Mouse (Mus musculus): ENCODE data around the gene Mat1a. TPM values are rescaled to one million over a fixed set of nuclear protein-coding genes. Genes with fewer than 3 reads are reported as not detected.

Mat1a gene
- total and polyA plus RNA-seq, 3 experiments, result 0.11 TPM; not detected in 2

GRCm38 (mm10) chr14:41098726-41099125, 6.1 kb upstream of the Mat1a start:
- Histone ChIP-seq H3K9me3 (replicated peaks) (no peaks in the 10 kb centered on the region), H3K36me3 (replicated peaks) (no peaks in the 10 kb centered on the region), H3K4me3 (ENCODE audit: low read depth, low read length) (no peak overlapping the region), H3K27me3 (ENCODE audit: insufficient read depth, low read length) (no peaks in the 10 kb centered on the region), H3K4me1 (ENCODE audit: insufficient read depth, low read depth, low read length) (no peaks in the 10 kb centered on the region)
- TF ChIP-seq POLR2AphosphoS5 (IDR thresholded peaks at IDR 0.05; ENCODE audit: insufficient replicate concordance, low read depth, low read length) (no peak), CTCF (IDR thresholded peaks at IDR 0.05; ENCODE audit: low read depth, low read length) (no peak), TAL1 (conservative IDR thresholded peaks at IDR 0.05; ENCODE audit: low read depth, low read length) (no peak), GATA1 (IDR thresholded peaks at IDR 0.05; ENCODE audit: borderline replicate concordance, low read length) (no peak), GATA2 (IDR thresholded peaks at IDR 0.05; ENCODE audit: borderline replicate concordance, low read depth, low read length) (no peak)
- ATAC-seq (ENCODE audit: extremely low read depth, insufficient number of reproducible peaks, low FRiP score, poor library complexity, severe bottlenecking), result no peak
- no peak for DNase-seq (ENCODE audit: low spot score)

- Histone ChIP-seq H3K36me3 (replicated peaks) (no peaks in the 10 kb centered on the region), H3K4me1 (ENCODE audit: insufficient read depth, low read depth, low read length) (no peaks in the 10 kb centered on the region), H3K27me3 (ENCODE audit: insufficient read depth, low read length) (no peaks in the 10 kb centered on the region), H3K4me3 (ENCODE audit: low read depth, low read length) (no peak overlapping the region), H3K9me3 (replicated peaks) (no peaks in the 10 kb centered on the region)
- TF ChIP-seq POLR2AphosphoS5 (IDR thresholded peaks at IDR 0.05; ENCODE audit: insufficient replicate concordance, low read depth, low read length) (no peak), TAL1 (conservative IDR thresholded peaks at IDR 0.05; ENCODE audit: low read depth, low read length) (no peak), CTCF (IDR thresholded peaks at IDR 0.05; ENCODE audit: low read depth, low read length) (no peak), GATA1 (IDR thresholded peaks at IDR 0.05; ENCODE audit: borderline replicate concordance, low read length) (no peak), GATA2 (IDR thresholded peaks at IDR 0.05; ENCODE audit: borderline replicate concordance, low read depth, low read length) (no peak)
- ATAC-seq (ENCODE audit: extremely low read depth, insufficient number of reproducible peaks, low FRiP score, poor library complexity, severe bottlenecking), result no peak
- no peak for DNase-seq (ENCODE audit: low spot score)
These were observed 4.1 kb upstream of the Mat1a start for GRCm38 (mm10) chr14:41100712-41101111.

- H3K27me3 ChIP-seq (ENCODE audit: insufficient read depth, low read length), result no peaks in the 10 kb centered on the region
- H3K9me3 ChIP-seq (replicated peaks), result no peaks in the 10 kb centered on the region
- TF ChIP-seq POLR2AphosphoS5 (IDR thresholded peaks at IDR 0.05; ENCODE audit: insufficient replicate concordance, low read depth, low read length) (no peak), CTCF (IDR thresholded peaks at IDR 0.05; ENCODE audit: low read depth, low read length) (no peak), TAL1 (conservative IDR thresholded peaks at IDR 0.05; ENCODE audit: low read depth, low read length) (no peak), GATA2 (IDR thresholded peaks at IDR 0.05; ENCODE audit: borderline replicate concordance, low read depth, low read length) (no peak), GATA1 (IDR thresholded peaks at IDR 0.05; ENCODE audit: borderline replicate concordance, low read length) (no peak)
- H3K36me3 ChIP-seq (replicated peaks), result no peaks in the 10 kb centered on the region
- DNase-seq (ENCODE audit: low spot score), result no peak
- ATAC-seq (ENCODE audit: extremely low read depth, insufficient number of reproducible peaks, low FRiP score, poor library complexity, severe bottlenecking), result no peak
- H3K4me3 ChIP-seq (ENCODE audit: low read depth, low read length), result no peak overlapping the region
- no peaks in the 10 kb centered on the region for H3K4me1 ChIP-seq (ENCODE audit: insufficient read depth, low read depth, low read length)
These were observed 3.6 kb upstream of the Mat1a start for GRCm38 (mm10) chr14:41101242-41101641.

GRCm38 (mm10) chr14:41102269-41102668, 2.6 kb upstream of the Mat1a start:
- no peaks in the 10 kb centered on the region for H3K4me1 ChIP-seq (ENCODE audit: insufficient read depth, low read depth, low read length)
- H3K4me3 ChIP-seq (ENCODE audit: low read depth, low read length), result no peak overlapping the region
- TF ChIP-seq TAL1 (conservative IDR thresholded peaks at IDR 0.05; ENCODE audit: low read depth, low read length) (no peak), CTCF (IDR thresholded peaks at IDR 0.05; ENCODE audit: low read depth, low read length) (no peak), GATA2 (IDR thresholded peaks at IDR 0.05; ENCODE audit: borderline replicate concordance, low read depth, low read length) (no peak), POLR2AphosphoS5 (IDR thresholded peaks at IDR 0.05; ENCODE audit: insufficient replicate concordance, low read depth, low read length) (no peak), GATA1 (IDR thresholded peaks at IDR 0.05; ENCODE audit: borderline replicate concordance, low read length) (no peak)
- no peaks in the 10 kb centered on the region for H3K27me3 ChIP-seq (ENCODE audit: insufficient read depth, low read length)
- no peaks in the 10 kb centered on the region for H3K9me3 ChIP-seq (replicated peaks)
- H3K36me3 ChIP-seq (replicated peaks), result no peaks in the 10 kb centered on the region
- no peak for ATAC-seq (ENCODE audit: extremely low read depth, insufficient number of reproducible peaks, low FRiP score, poor library complexity, severe bottlenecking)
- DNase-seq (ENCODE audit: low spot score), result no peak

GRCm38 (mm10) chr14:41111031-41111668, 6.3 kb downstream of the Mat1a start:
- DNase-seq (ENCODE audit: low spot score), result no peak
- Histone ChIP-seq H3K4me3 (ENCODE audit: low read depth, low read length) (no peak overlapping the region), H3K9me3 (replicated peaks) (no peaks in the 10 kb centered on the region), H3K36me3 (replicated peaks) (no peaks in the 10 kb centered on the region), H3K4me1 (ENCODE audit: insufficient read depth, low read depth, low read length) (no peaks in the 10 kb centered on the region), H3K27me3 (ENCODE audit: insufficient read depth, low read length) (peaks cover 2% of the 10 kb centered on the region; the same call in 1 of the 2 replicates)
- TF ChIP-seq POLR2AphosphoS5 (IDR thresholded peaks at IDR 0.05; ENCODE audit: insufficient replicate concordance, low read depth, low read length) (no peak), GATA1 (IDR thresholded peaks at IDR 0.05; ENCODE audit: borderline replicate concordance, low read length) (no peak), TAL1 (conservative IDR thresholded peaks at IDR 0.05; ENCODE audit: low read depth, low read length) (no peak), CTCF (IDR thresholded peaks at IDR 0.05; ENCODE audit: low read depth, low read length) (no peak), GATA2 (IDR thresholded peaks at IDR 0.05; ENCODE audit: borderline replicate concordance, low read depth, low read length) (no peak)
- ATAC-seq (ENCODE audit: extremely low read depth, insufficient number of reproducible peaks, low FRiP score, poor library complexity, severe bottlenecking), result no peak

- ATAC-seq (ENCODE audit: extremely low read depth, insufficient number of reproducible peaks, low FRiP score, poor library complexity, severe bottlenecking), result no peak
- DNase-seq (ENCODE audit: low spot score), result no peak
- no peaks in the 10 kb centered on the region for H3K4me1 ChIP-seq (ENCODE audit: insufficient read depth, low read depth, low read length)
- H3K36me3 ChIP-seq (replicated peaks), result no peaks in the 10 kb centered on the region
- TF ChIP-seq GATA2 (IDR thresholded peaks at IDR 0.05; ENCODE audit: borderline replicate concordance, low read depth, low read length) (no peak), GATA1 (IDR thresholded peaks at IDR 0.05; ENCODE audit: borderline replicate concordance, low read length) (no peak), TAL1 (conservative IDR thresholded peaks at IDR 0.05; ENCODE audit: low read depth, low read length) (no peak), CTCF (IDR thresholded peaks at IDR 0.05; ENCODE audit: low read depth, low read length) (no peak), POLR2AphosphoS5 (IDR thresholded peaks at IDR 0.05; ENCODE audit: insufficient replicate concordance, low read depth, low read length) (no peak)
- H3K9me3 ChIP-seq (replicated peaks), result no peaks in the 10 kb centered on the region
- peaks cover 2% of the 10 kb centered on the region; the same call in 1 of the 2 replicates for H3K27me3 ChIP-seq (ENCODE audit: insufficient read depth, low read length)
- no peak overlapping the region for H3K4me3 ChIP-seq (ENCODE audit: low read depth, low read length)
These were observed 8.1 kb downstream of the Mat1a start for GRCm38 (mm10) chr14:41112944-41113343.
